Mouse (Mus musculus): ENCODE measurements around the gene 4930562C15Rik.

- TF ChIP-seq CTCF (IDR thresholded peaks at IDR 0.05; ENCODE audit: insufficient read depth, low read depth, low read length) (no peak), POLR2A (IDR thresholded peaks at IDR 0.05; ENCODE audit: insufficient read depth, low read depth, low read length) (no peak)
Observed at GRCm38 (mm10) chr16:4848090-4848489, 12.9 kb downstream of the 4930562C15Rik start.

All from olfactory bulb, adult 2 months (tissue).